Mouse (Mus musculus): ENCODE results near the gene Shh.

DNA sequence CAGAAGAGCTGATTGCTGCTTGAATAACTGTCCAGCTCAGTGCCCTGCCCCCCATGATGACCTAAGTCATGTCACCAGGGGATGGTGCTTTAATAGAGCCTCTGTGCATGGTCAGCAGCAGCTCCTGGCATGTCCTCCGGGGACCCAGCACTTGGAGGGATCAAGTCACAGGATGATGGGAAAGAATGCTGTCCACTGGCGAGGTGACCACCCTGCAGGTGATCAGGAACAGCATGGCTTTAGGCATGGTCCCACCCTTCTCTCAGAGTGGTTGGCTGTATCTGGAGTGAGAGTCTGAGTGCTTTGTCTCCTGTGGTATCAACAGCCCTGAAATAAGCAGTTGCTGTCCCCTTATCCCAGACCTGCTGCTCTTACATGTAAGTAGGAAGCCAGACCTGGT is 14.7 kb upstream of the Shh start:
- TF ChIP-seq POLR2A (IDR thresholded peaks at IDR 0.05; ENCODE audit: control insufficient read depth, low read depth, low read length) (no peak), CTCF (IDR thresholded peaks at IDR 0.05; ENCODE audit: control insufficient read depth, insufficient read depth, insufficient replicate concordance, low read depth, low read length) (no peak)

Measured in testis, adult 2 months (tissue).